Mouse (Mus musculus) G1E (cell line): ENCODE results near the gene Ndufa5.

ENCODE experiments used
- CTCF ChIP-seq: IDR thresholded peaks from 2 replicates; pipeline ENCODE4 v1.5.1; 2012; ENCODE audit warnings: low read depth, low read length, inconsistent platforms, mixed read lengths
- GATA1 ChIP-seq: IDR thresholded peaks from 2 replicates; pipeline ENCODE4 v1.6.1; 2012; ENCODE audit warnings: borderline replicate concordance, low read length, inconsistent platforms, mixed read lengths

DNA sequence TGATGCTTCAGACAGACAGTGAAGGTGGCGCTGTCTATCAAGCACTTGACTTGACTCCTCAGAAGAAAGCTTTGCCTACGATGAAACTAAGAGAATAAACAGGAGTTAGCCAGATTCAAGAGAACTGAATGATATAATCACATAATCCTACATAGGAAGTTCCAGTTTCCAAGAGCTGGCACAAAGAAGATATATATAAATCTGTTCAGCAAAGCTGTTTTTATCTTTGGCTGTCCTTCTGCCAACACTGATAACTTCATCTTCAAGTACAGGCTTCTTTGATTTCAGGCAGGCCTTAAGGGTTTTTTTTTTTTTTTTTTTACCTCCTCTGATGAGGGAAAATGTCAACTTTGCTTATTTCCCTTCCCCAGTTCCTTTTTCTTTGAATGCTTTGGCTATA, 57.7 kb downstream of the Ndufa5 start:
- no peak for TF ChIP-seq CTCF
- TF ChIP-seq GATA1, result no peak
